Mouse (Mus musculus) MEL (cell line): ENCODE measurements around the gene Abl1. TPM values are rescaled to one million over a fixed set of nuclear protein-coding genes. Genes with fewer than 3 reads are reported as not detected.

ENCODE experiments used
- DNase-seq: peaks from one replicate; pipeline ENCODE4 v3.0.0; 2011; ENCODE audit warnings: low read depth, low spot score
- H3K27ac ChIP-seq: 2 replicates; pipeline ENCODE4 v1.5.1; 2012; ENCODE audit warnings: low read depth, mild to moderate bottlenecking, control low read depth, low read length, moderate library complexity; ENCODE audit not compliant: control insufficient read depth
- H3K27me3 ChIP-seq, 2 experiments: fragments of 150-350 bp in 1 of 2; sonication (generic) in 1 of 2; 2 replicates each; pipeline ENCODE4 v1.6.1; 2012; ENCODE audit warnings: low read length in 2 of 2, mild to moderate bottlenecking in 2 of 2, improper control_type of control experiment in 1 of 2, moderate library complexity in 1 of 2; ENCODE audit not compliant: insufficient read depth in 2 of 2, control insufficient read depth in 1 of 2
- H3K36me3 ChIP-seq, 2 experiments: 2 replicates each; pipeline ENCODE4 v1.6.1; 2012 to 2014; ENCODE audit warnings: low read length in 2 of 2, improper control_type of control experiment in 1 of 2, inconsistent platforms in 1 of 2, mild to moderate bottlenecking in 1 of 2; ENCODE audit not compliant: insufficient read depth in 2 of 2, control insufficient read depth in 1 of 2
- H3K4me1 ChIP-seq, 2 experiments: fragments of 150-350 bp in 1 of 2; sonication (generic) in 1 of 2; 2 replicates each; pipeline ENCODE4 v1.6.1; 2012; ENCODE audit warnings: low read length in 2 of 2, improper control_type of control experiment in 1 of 2, mild to moderate bottlenecking in 1 of 2; ENCODE audit not compliant: insufficient read depth in 2 of 2, control insufficient read depth in 1 of 2
- H3K4me3 ChIP-seq, 2 experiments: fragments of 150-350 bp in 1 of 2; sonication (generic) in 1 of 2; 2 replicates each; pipeline ENCODE4 v1.5.1; 2012; ENCODE audit warnings: low read depth in 2 of 2, low read length in 2 of 2, mild to moderate bottlenecking in 2 of 2, moderate library complexity in 2 of 2, control low read depth in 1 of 2, improper control_type of control experiment in 1 of 2; ENCODE audit not compliant: control insufficient read depth in 1 of 2, insufficient read depth in 1 of 2
- H3K79me2 ChIP-seq: 2 replicates; pipeline ENCODE4 v1.6.1; 2012; ENCODE audit warnings: mild to moderate bottlenecking, low read length, moderate library complexity; ENCODE audit not compliant: control insufficient read depth, poor library complexity, insufficient read depth
- H3K9ac ChIP-seq: 2 replicates; pipeline ENCODE4 v1.6.1; 2012; ENCODE audit warnings: low read depth, mild to moderate bottlenecking, control low read depth, low read length, moderate library complexity; ENCODE audit not compliant: control insufficient read depth, poor library complexity, severe bottlenecking
- H3K9me3 ChIP-seq: fragments of 150-350 bp; sonication (generic); replicated peaks from 2 replicates; pipeline ENCODE4 v1.6.1; 2012; ENCODE audit warnings: mild to moderate bottlenecking, low read length, improper control_type of control experiment, moderate library complexity; ENCODE audit not compliant: insufficient read depth
- BHLHE40 ChIP-seq: IDR thresholded peaks from 2 replicates; pipeline ENCODE4 v1.6.1; 2012; ENCODE audit warnings: low read depth, mild to moderate bottlenecking, inconsistent platforms, low read length, improper control_type of control experiment, borderline replicate concordance
- CHD1 ChIP-seq: IDR thresholded peaks from 2 replicates; pipeline ENCODE4 v1.6.1; 2012; ENCODE audit warnings: low read depth, mild to moderate bottlenecking, inconsistent platforms, low read length, improper control_type of control experiment
- CTCF ChIP-seq, 3 experiments: IDR thresholded peaks in 2 of 3; conservative IDR thresholded peaks in 1 of 3; 2 replicates each; pipeline ENCODE4 v1.5.1; 2011 to 2012; ENCODE audit warnings: low read length in 3 of 3, low read depth in 2 of 3, mild to moderate bottlenecking in 2 of 3, improper control_type of control experiment in 1 of 3, inconsistent platforms in 1 of 3, mixed read lengths in 1 of 3, moderate library complexity in 1 of 3; ENCODE audit not compliant: control insufficient read depth in 1 of 3, insufficient read depth in 1 of 3, poor library complexity in 1 of 3, severe bottlenecking in 1 of 3
- ELF1 ChIP-seq: IDR thresholded peaks from 2 replicates; pipeline ENCODE4 v1.6.1; 2014; ENCODE audit warnings: low read depth, mild to moderate bottlenecking, inconsistent platforms, low read length, improper control_type of control experiment, moderate library complexity
- EP300 ChIP-seq, 2 experiments: IDR thresholded peaks; 2 replicates each; pipeline ENCODE4 v1.6.1; 2011; ENCODE audit warnings: improper control_type of control experiment in 2 of 2, low read length in 2 of 2, low read depth in 1 of 2, mild to moderate bottlenecking in 1 of 2
- ETS1 ChIP-seq: IDR thresholded peaks from 2 replicates; pipeline ENCODE4 v1.6.1; 2012; ENCODE audit warnings: low read depth, mild to moderate bottlenecking, inconsistent platforms, low read length, improper control_type of control experiment, moderate library complexity
- GATA1 ChIP-seq: IDR thresholded peaks from 2 replicates; pipeline ENCODE4 v1.6.1; 2011; ENCODE audit warnings: low read depth, low read length, improper control_type of control experiment
- HCFC1 ChIP-seq: IDR thresholded peaks from 2 replicates; pipeline ENCODE4 v1.6.1; 2012; ENCODE audit warnings: low read depth, mild to moderate bottlenecking, inconsistent platforms, low read length, improper control_type of control experiment, moderate library complexity
- MAFK ChIP-seq: IDR thresholded peaks from 2 replicates; pipeline ENCODE4 v1.6.1; 2011; ENCODE audit warnings: low read depth, mild to moderate bottlenecking, low read length, improper control_type of control experiment, borderline replicate concordance
- MAX ChIP-seq: IDR thresholded peaks from 2 replicates; pipeline ENCODE4 v1.6.1; 2011; ENCODE audit warnings: low read length, improper control_type of control experiment
- MEF2A ChIP-seq: IDR thresholded peaks from 2 replicates; pipeline ENCODE4 v1.6.1; 2014; ENCODE audit warnings: low read depth, mild to moderate bottlenecking, inconsistent platforms, low read length, improper control_type of control experiment; ENCODE audit not compliant: poor library complexity, insufficient replicate concordance, severe bottlenecking; ENCODE audit errors: extremely low read depth
- MYC ChIP-seq: IDR thresholded peaks from 2 replicates; pipeline ENCODE4 v1.6.1; 2011; ENCODE audit warnings: low read depth, mild to moderate bottlenecking, low read length, improper control_type of control experiment, moderate library complexity
- NELFE ChIP-seq: IDR thresholded peaks from 2 replicates; pipeline ENCODE4 v1.6.1; 2011; ENCODE audit warnings: low read depth, low read length, improper control_type of control experiment
- POLR2A ChIP-seq, 2 experiments: IDR thresholded peaks; 2 replicates each; pipeline ENCODE4 v1.6.1; 2011 to 2012; ENCODE audit warnings: low read length in 2 of 2, mild to moderate bottlenecking in 2 of 2, control low read depth in 1 of 2, improper control_type of control experiment in 1 of 2, low read depth in 1 of 2, moderate library complexity in 1 of 2; ENCODE audit not compliant: control insufficient read depth in 1 of 2, insufficient read depth in 1 of 2, poor library complexity in 1 of 2
- POLR2AphosphoS2 ChIP-seq: IDR thresholded peaks from 2 replicates; pipeline ENCODE4 v1.6.1; 2011; ENCODE audit warnings: low read length, improper control_type of control experiment
- RAD21 ChIP-seq: IDR thresholded peaks from 2 replicates; pipeline ENCODE4 v1.6.1; 2011; ENCODE audit warnings: mild to moderate bottlenecking, low read depth, low read length, improper control_type of control experiment
- RCOR1 ChIP-seq: IDR thresholded peaks from 2 replicates; pipeline ENCODE4 v1.6.1; 2012; ENCODE audit warnings: low read depth, mild to moderate bottlenecking, inconsistent platforms, low read length, improper control_type of control experiment
- SIN3A ChIP-seq: IDR thresholded peaks from 2 replicates; pipeline ENCODE4 v1.6.1; 2012; ENCODE audit warnings: low read length, improper control_type of control experiment, inconsistent platforms
- SMC3 ChIP-seq: IDR thresholded peaks from 2 replicates; pipeline ENCODE4 v1.6.1; 2011; ENCODE audit warnings: low read depth, low read length, improper control_type of control experiment
- TBP ChIP-seq: IDR thresholded peaks from 2 replicates; pipeline ENCODE4 v1.8.0; 2011; ENCODE audit warnings: low read depth, low read length, improper control_type of control experiment
- TCF12 ChIP-seq: IDR thresholded peaks from 2 replicates; pipeline ENCODE4 v1.6.1; 2014; ENCODE audit warnings: low read depth, mild to moderate bottlenecking, inconsistent platforms, low read length, improper control_type of control experiment, moderate library complexity
- UBTF ChIP-seq: IDR thresholded peaks from 2 replicates; pipeline ENCODE4 v1.6.1; 2012; ENCODE audit warnings: low read depth, mild to moderate bottlenecking, inconsistent platforms, low read length, improper control_type of control experiment, moderate library complexity, borderline replicate concordance; ENCODE audit not compliant: insufficient read depth
- USF1 ChIP-seq: IDR thresholded peaks from 2 replicates; pipeline ENCODE4 v1.6.1; 2014; ENCODE audit warnings: low read depth, mild to moderate bottlenecking, inconsistent platforms, low read length, improper control_type of control experiment, moderate library complexity
- USF2 ChIP-seq, 2 experiments: IDR thresholded peaks; 2 replicates each; pipeline ENCODE4 v1.6.1; 2011 to 2012; ENCODE audit warnings: improper control_type of control experiment in 2 of 2, low read length in 2 of 2, borderline replicate concordance in 1 of 2, inconsistent platforms in 1 of 2, low read depth in 1 of 2, mild to moderate bottlenecking in 1 of 2; ENCODE audit not compliant: insufficient read depth in 1 of 2
- ZC3H11A ChIP-seq: IDR thresholded peaks from 2 replicates; pipeline ENCODE4 v1.6.1; 2012; ENCODE audit warnings: low read depth, mild to moderate bottlenecking, inconsistent platforms, low read length, improper control_type of control experiment
- ZKSCAN1 ChIP-seq: IDR thresholded peaks from 2 replicates; pipeline ENCODE4 v1.6.1; 2012; ENCODE audit warnings: low read depth, mild to moderate bottlenecking, inconsistent platforms, low read length, improper control_type of control experiment, moderate library complexity
- ZMIZ1 ChIP-seq: IDR thresholded peaks from 2 replicates; pipeline ENCODE4 v1.6.1; 2012; ENCODE audit warnings: low read depth, mild to moderate bottlenecking, inconsistent platforms, low read length, improper control_type of control experiment, moderate library complexity
- polyA plus RNA-seq, 2 experiments: library from polyadenylated mRNA; stranded (reverse) in 1 of 2; unstranded in 1 of 2; fragments of >175 nt in 1 of 2; fragments of >200 nt in 1 of 2; gene quantifications; 2 replicates each; pipeline versions ENCODE4 v1.2.1 to v1.2.4; 2012; ENCODE audit warnings: low replicate concordance in 2 of 2, low read depth in 1 of 2; ENCODE audit not compliant: insufficient read length in 2 of 2, insufficient read depth in 1 of 2, missing spikeins in 1 of 2
- total RNA-seq: library from RNA; depleted of rRNA; stranded (reverse); fragments of 300-350 nt; gene quantifications from 2 replicates; pipeline ENCODE4 v1.2.3, GENCODE M21; 2012

The Abl1 gene
- total and polyA plus RNA-seq, 3 experiments = 21.3 to 47.1 TPM; not detected in 1

GRCm38 (mm10) chr2:31742134-31742533, 54.0 kb downstream of the Abl1 start:
- Histone ChIP-seq H3K9me3 (no peaks in the 10 kb centered on the region), H3K4me3 (no peak overlapping the region), H3K36me3 (peaks cover 0 to 6% of the 10 kb centered on the region in 2 experiments; a peak in 2 of 4 replicates), H3K9ac (no peak overlapping the region), H3K4me1 (peaks cover 4% of the 10 kb centered on the region in 2 experiments; a peak in 3 of 4 replicates), H3K79me2 (0 out of 2 replicates have a peak, but pooled peaks cover 2% of the 10 kb centered on the region), H3K27me3 (no peaks in the 10 kb centered on the region), H3K27ac (no peak overlapping the region)
- TF ChIP-seq POLR2A (IDR thresholded peaks at IDR 0.05; ENCODE audit: control insufficient read depth in 1 of 2, insufficient read depth in 1 of 2, low read depth in 1 of 2, low read length in 2 of 2, poor library complexity in 1 of 2) (no peak), CTCF (IDR thresholded peaks at IDR 0.05 in 2 of 3, conservative IDR thresholded peaks at IDR 0.05 in 1 of 3; ENCODE audit: control insufficient read depth in 1 of 3, insufficient read depth in 1 of 3, low read depth in 2 of 3, low read length in 3 of 3, poor library complexity in 1 of 3, severe bottlenecking in 1 of 3) (no peak), MAFK (no peak), ZKSCAN1 (no peak), TCF12 (no peak), RAD21 (no peak), BHLHE40 (no peak), USF2 (IDR thresholded peaks at IDR 0.05; ENCODE audit: borderline replicate concordance in 1 of 2, insufficient read depth in 1 of 2, low read depth in 1 of 2, low read length in 2 of 2) (no peak), SMC3 (no peak), GATA1 (no peak), CHD1 (no peak), ELF1 (no peak), RCOR1 (no peak), EP300 (IDR thresholded peaks at IDR 0.05; ENCODE audit: low read depth in 1 of 2, low read length in 2 of 2) (no peak)
- no peak for DNase-seq

- no peak for DNase-seq
Observed at GRCm38 (mm10) chr2:31745741-31746243, 57.6 kb downstream of the Abl1 start.

More at GRCm38 (mm10) chr2:31745741-31746243, 57.6 kb downstream of the Abl1 start:
- no peak overlapping the region for H3K9ac ChIP-seq
- no peak overlapping the region for H3K4me3 ChIP-seq
- peaks cover 10 to 15% of the 10 kb centered on the region in 2 experiments for H3K4me1 ChIP-seq
- no peak for TF ChIP-seq SIN3A
- TF ChIP-seq TCF12 = no peak
- TF ChIP-seq NELFE = no peak
- no peak for TF ChIP-seq ZMIZ1
- no peak for TF ChIP-seq ZC3H11A
- no peak for TF ChIP-seq MEF2A
- no peak for TF ChIP-seq MYC
- TF ChIP-seq TBP = no peak
- TF ChIP-seq USF1 = no peak
- no peak for TF ChIP-seq ETS1
- no peak for TF ChIP-seq MAX
- TF ChIP-seq HCFC1 = no peak
- no peak for TF ChIP-seq UBTF
- no peak for TF ChIP-seq POLR2AphosphoS2
- H3K27ac ChIP-seq = no peak overlapping the region
- H3K9me3 ChIP-seq = no peaks in the 10 kb centered on the region
- 0 out of 2 replicates have a peak, but pooled peaks cover 2% of the 10 kb centered on the region for H3K79me2 ChIP-seq
- no peaks in the 10 kb centered on the region for H3K27me3 ChIP-seq
- H3K36me3 ChIP-seq = peaks cover 0 to 13% of the 10 kb centered on the region in 2 experiments; a peak in 2 of 4 replicates
